Mouse (Mus musculus): Measurements from ENCODE around the gene Acsf3. TPM values are rescaled to one million over a fixed set of nuclear protein-coding genes. Genes with fewer than 3 reads are reported as not detected.

The Acsf3 gene
- polyA plus RNA-seq, 1 experiment from 2014 or later, result 15.4 TPM

DNA sequence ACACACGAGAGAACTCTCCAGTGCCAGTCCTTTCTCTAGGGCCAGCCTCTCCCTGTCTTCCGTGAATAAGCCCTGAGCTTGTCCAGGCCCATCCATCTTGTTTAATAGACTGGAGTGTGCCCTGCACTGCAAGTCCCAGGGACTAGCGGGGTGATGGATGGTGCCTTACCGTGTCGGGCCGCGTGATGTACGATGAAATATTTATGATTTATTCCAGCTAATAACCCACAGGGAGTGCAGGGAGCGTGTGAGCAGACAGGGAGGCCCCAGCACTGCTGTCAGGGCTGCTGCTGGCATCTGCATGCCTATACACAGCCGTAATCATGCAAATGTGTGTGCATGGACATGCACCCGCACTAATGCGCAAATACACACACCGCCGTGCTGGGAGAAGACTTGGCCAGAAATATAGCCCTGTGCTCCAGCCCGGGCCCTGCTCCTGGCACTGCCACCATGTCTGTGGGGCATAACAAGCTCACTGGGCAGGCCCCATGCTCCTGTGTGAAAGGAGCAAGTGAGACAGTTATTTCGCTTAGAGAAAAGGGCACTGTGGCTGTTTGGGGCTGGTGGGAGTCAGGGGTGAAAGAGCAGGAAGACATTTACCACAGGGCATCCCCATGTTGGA, 36.7 kb downstream of the Acsf3 start:
- ATAC-seq (ENCODE audit: insufficient read depth, low FRiP score, low TSS enrichment), result 0 out of 2 replicates have a peak, but pooled peaks have one; percentile 27
- Histone ChIP-seq H3K4me2 (ENCODE audit: low read depth) (no peak overlapping the region), H3K27me3 (ENCODE audit: control insufficient read depth, insufficient read depth, low read length) (no peaks in the 10 kb centered on the region), H3K9ac (ENCODE audit: low read length) (no peak overlapping the region), H3K9me3 (ENCODE audit: control insufficient read depth, low read length) (no peaks in the 10 kb centered on the region), H3K4me3 (ENCODE audit: low read depth, low read length) (no peak overlapping the region), H3K36me3 (ENCODE audit: control insufficient read depth, insufficient read depth, low read length) (no peaks in the 10 kb centered on the region; the same call in 1 of the 2 replicates), H3K27ac (ENCODE audit: low read depth, low read length) (0 out of 2 replicates have a peak overlapping the region, but pooled peaks have one; percentile 39), H3K4me1 (ENCODE audit: control insufficient read depth, insufficient read depth, low read length) (peaks cover 9% of the 10 kb centered on the region; the same call in 1 of the 2 replicates)
- peak; percentile 44 for DNase-seq (ENCODE audit: low spot score)
- WGBS, result 78% methylated on average over 16 of the region's 16 CpGs

DNA sequence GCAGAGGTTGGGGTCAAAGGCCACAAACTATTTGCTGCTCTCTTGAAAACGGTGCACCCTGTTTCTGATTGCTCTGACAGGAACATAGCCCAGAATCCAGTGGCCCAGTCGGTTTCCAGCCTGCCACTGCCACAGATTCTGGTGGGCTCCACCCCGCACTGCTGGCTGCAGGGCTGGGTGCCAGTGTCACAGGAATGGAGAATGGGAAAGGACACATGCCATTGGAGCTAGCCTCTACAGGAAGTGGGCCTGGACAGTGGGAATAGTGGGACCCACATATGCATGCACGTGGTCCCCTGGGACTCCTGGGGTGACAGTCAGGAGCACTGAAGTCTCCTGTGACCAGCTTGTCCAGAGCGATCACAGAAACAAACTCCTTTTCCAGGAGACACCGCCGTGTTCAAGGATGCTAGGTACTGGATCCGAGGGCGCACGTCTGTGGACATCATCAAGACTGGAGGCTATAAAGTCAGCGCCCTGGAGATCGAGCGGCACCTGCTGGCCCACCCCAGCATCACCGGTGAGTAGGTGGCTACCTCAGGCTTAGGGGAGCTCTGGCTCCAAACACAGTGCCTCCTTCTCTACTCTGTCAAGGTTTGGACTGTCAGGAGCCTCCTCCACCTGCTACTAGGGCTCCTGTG, 37.4 kb downstream of the Acsf3 start:
- Histone ChIP-seq H3K36me3 (ENCODE audit: control insufficient read depth, insufficient read depth, low read length) (no peaks in the 10 kb centered on the region; the same call in 1 of the 2 replicates), H3K9me3 (ENCODE audit: control insufficient read depth, low read length) (no peaks in the 10 kb centered on the region), H3K4me3 (ENCODE audit: low read depth, low read length) (no peak overlapping the region), H3K4me2 (ENCODE audit: low read depth) (no peak overlapping the region), H3K27me3 (ENCODE audit: control insufficient read depth, insufficient read depth, low read length) (no peaks in the 10 kb centered on the region), H3K4me1 (ENCODE audit: control insufficient read depth, insufficient read depth, low read length) (peaks cover 8% of the 10 kb centered on the region; the same call in 1 of the 2 replicates), H3K27ac (ENCODE audit: low read depth, low read length) (no peak overlapping the region), H3K9ac (ENCODE audit: low read length) (no peak overlapping the region)
- DNase-seq (ENCODE audit: low spot score) (no peak), ATAC-seq (ENCODE audit: insufficient read depth, low FRiP score, low TSS enrichment) (no peak)
- 70% methylated on average over 14 of the region's 14 CpGs for WGBS

DNA sequence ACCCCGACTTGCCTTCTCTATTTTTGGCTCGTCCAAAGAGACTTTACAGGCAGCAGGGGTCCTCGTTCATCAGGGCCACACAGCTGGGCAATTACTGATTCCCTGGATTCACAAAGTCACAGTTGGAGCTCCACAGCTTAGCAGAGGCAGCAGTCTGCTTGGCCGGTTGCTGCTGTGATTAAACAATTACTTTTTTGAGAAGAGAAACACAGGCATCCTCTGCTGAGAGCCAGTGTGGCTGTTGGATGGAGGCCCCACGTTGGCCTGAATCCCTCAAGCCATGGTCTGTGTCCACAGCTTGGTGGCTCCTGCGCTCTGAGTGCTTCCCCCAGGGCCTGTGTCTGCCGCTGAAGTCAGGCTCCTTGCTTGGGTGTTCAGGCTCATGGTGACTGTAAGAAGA, 39.3 kb downstream of the Acsf3 start:
- 22% methylated on average over 7 of the region's 7 CpGs for WGBS
- H3K27me3 ChIP-seq (ENCODE audit: control insufficient read depth, insufficient read depth, low read length), result no peaks in the 10 kb centered on the region
- DNase-seq (ENCODE audit: low spot score) (no peak), ATAC-seq (ENCODE audit: insufficient read depth, low FRiP score, low TSS enrichment) (no peak)
- no peak overlapping the region for H3K4me2 ChIP-seq (ENCODE audit: low read depth)
- H3K4me3 ChIP-seq (ENCODE audit: low read depth, low read length), result no peak overlapping the region
- H3K9ac ChIP-seq (ENCODE audit: low read length), result no peak overlapping the region
- H3K27ac ChIP-seq (ENCODE audit: low read depth, low read length), result no peak overlapping the region
- peaks cover 9% of the 10 kb centered on the region; the same call in 1 of the 2 replicates for H3K4me1 ChIP-seq (ENCODE audit: control insufficient read depth, insufficient read depth, low read length)
- H3K9me3 ChIP-seq (ENCODE audit: control insufficient read depth, low read length), result no peaks in the 10 kb centered on the region
- no peaks in the 10 kb centered on the region; the same call in 1 of the 2 replicates for H3K36me3 ChIP-seq (ENCODE audit: control insufficient read depth, insufficient read depth, low read length)

DNA sequence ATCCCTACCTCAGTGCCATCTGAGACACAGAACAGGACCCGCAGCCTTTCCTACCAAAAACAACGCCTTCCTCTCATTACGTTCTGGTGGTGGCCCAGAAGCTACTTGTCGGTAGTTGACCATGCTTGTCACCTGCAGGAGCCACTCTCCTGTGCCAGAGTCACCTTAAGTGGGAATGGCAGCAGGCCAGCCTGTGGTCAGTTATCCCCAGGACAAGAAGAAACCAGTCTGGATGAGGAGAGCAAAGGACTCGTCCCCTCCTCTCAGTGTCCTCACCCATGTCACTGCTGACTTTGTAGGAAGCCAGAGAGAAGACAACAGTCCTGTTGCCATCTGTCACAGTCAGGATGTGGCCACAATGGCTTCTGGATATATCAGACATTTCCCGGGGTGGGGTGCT, 41.7 kb downstream of the Acsf3 start:
- ATAC-seq (ENCODE audit: insufficient read depth, low FRiP score, low TSS enrichment), result no peak
- no peak for DNase-seq (ENCODE audit: low spot score)
- Histone ChIP-seq H3K4me1 (ENCODE audit: control insufficient read depth, insufficient read depth, low read length) (peaks cover 6% of the 10 kb centered on the region; the same call in 1 of the 2 replicates), H3K36me3 (ENCODE audit: control insufficient read depth, insufficient read depth, low read length) (no peaks in the 10 kb centered on the region; the same call in 1 of the 2 replicates), H3K9me3 (ENCODE audit: control insufficient read depth, low read length) (no peaks in the 10 kb centered on the region), H3K27me3 (ENCODE audit: control insufficient read depth, insufficient read depth, low read length) (no peaks in the 10 kb centered on the region), H3K27ac (ENCODE audit: low read depth, low read length) (no peak overlapping the region), H3K4me2 (ENCODE audit: low read depth) (no peak overlapping the region), H3K4me3 (ENCODE audit: low read depth, low read length) (no peak overlapping the region), H3K9ac (ENCODE audit: low read length) (no peak overlapping the region)
- WGBS, result 91% methylated on average over 6 of the region's 6 CpGs

DNA sequence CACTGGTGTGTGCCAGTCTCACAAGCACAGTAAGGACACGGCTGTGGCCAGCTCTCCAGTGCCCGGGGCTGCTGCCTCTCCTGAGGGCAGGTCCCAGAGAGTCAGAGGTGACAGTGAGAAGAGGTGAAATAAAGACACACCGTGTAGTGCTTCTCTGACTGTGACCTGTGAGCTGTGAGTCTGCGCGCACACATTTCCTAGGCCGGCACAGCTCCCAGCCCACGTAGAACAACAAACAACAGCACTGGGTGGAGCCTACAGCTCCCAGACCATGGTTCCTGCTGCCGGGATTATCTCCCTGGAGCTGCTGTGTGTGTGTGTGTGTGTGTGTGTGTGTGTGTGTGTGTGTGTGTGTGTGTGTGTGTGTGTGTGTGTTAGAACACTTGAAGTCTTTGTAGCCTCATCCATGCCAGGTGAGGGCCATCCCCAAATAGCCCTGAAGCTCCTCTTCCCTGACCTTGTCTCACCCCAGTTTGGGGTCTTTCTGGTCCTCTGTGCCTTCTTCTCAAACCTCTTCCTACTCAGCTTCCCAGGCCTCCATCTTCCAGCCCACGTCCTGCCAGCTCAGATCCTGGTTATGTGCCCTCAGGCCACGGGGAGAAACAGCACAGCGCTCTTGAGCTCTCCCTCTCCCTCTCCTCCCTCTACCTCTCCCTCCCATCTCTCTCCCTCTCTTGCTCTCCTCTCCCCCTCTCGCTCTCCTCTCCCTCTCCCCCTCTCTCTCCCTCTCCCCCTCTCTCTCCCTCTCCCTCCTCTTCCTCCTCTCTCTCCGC, 42.6 kb downstream of the Acsf3 start:
- DNase-seq (ENCODE audit: low spot score), result no peak
- Histone ChIP-seq H3K4me3 (ENCODE audit: low read depth, low read length) (no peak overlapping the region), H3K9ac (ENCODE audit: low read length) (no peak overlapping the region), H3K36me3 (ENCODE audit: control insufficient read depth, insufficient read depth, low read length) (no peaks in the 10 kb centered on the region; the same call in 1 of the 2 replicates), H3K9me3 (ENCODE audit: control insufficient read depth, low read length) (no peaks in the 10 kb centered on the region), H3K4me1 (ENCODE audit: control insufficient read depth, insufficient read depth, low read length) (peaks cover 2% of the 10 kb centered on the region; the same call in 1 of the 2 replicates), H3K4me2 (ENCODE audit: low read depth) (no peak overlapping the region), H3K27ac (ENCODE audit: low read depth, low read length) (no peak overlapping the region), H3K27me3 (ENCODE audit: control insufficient read depth, insufficient read depth, low read length) (no peaks in the 10 kb centered on the region)
- no peak for ATAC-seq (ENCODE audit: insufficient read depth, low FRiP score, low TSS enrichment)
- WGBS, result 53% methylated on average over 13 of the region's 13 CpGs

DNA sequence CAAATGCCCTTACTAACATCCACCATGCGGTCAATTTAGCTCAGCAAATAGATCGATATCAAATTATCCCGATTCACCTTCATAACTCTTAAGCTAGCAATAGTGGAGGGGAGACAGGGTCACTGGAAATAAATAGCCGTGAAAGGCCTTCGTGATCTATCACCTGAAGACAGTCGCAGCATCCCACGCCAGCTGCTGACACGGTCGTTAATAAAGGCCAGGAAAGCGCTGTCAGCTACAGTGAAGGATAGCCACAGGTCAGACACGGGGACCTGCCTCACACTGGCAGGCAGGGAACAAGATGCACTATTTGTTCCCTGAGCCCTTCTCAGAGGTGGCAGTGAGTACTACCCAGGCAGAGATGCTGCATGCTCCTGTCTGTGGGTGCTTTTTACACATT, 44.5 kb downstream of the Acsf3 start:
- H3K4me1 ChIP-seq (ENCODE audit: control insufficient read depth, insufficient read depth, low read length), result peaks cover 2% of the 10 kb centered on the region; the same call in 1 of the 2 replicates
- no peak overlapping the region for H3K4me3 ChIP-seq (ENCODE audit: low read depth, low read length)
- no peak for ATAC-seq (ENCODE audit: insufficient read depth, low FRiP score, low TSS enrichment)
- H3K4me2 ChIP-seq (ENCODE audit: low read depth), result no peak overlapping the region
- DNase-seq (ENCODE audit: low spot score), result no peak
- H3K27ac ChIP-seq (ENCODE audit: low read depth, low read length), result no peak overlapping the region
- H3K27me3 ChIP-seq (ENCODE audit: control insufficient read depth, insufficient read depth, low read length), result no peaks in the 10 kb centered on the region
- H3K9ac ChIP-seq (ENCODE audit: low read length), result no peak overlapping the region
- WGBS, result 53% methylated on average over 11 of the region's 11 CpGs
- no peaks in the 10 kb centered on the region for H3K9me3 ChIP-seq (ENCODE audit: control insufficient read depth, low read length)
- H3K36me3 ChIP-seq (ENCODE audit: control insufficient read depth, insufficient read depth, low read length), result no peaks in the 10 kb centered on the region

DNA sequence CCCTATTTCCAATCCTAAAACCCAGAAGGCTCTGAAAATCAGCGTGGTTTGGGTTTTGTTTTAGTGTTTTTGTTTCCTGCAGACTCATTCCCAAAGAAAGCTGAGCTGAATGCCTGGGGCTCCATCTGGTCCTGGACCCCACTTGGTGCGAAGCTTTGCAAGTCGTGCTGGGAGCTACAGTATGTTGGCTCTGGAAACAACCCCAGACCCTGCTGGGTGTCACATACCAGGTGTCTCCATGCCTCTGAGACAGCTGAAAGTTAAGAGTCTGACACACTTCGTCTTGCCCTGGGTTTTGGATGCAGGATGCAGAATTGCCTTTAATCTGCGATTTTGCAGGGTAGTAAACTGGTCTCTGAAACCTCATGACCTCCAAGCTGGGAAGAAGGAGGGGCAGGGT, 49.3 kb downstream of the Acsf3 start:
- H3K36me3 ChIP-seq (ENCODE audit: control insufficient read depth, insufficient read depth, low read length), result no peaks in the 10 kb centered on the region
- no peak for DNase-seq (ENCODE audit: low spot score)
- no peak overlapping the region for H3K9ac ChIP-seq (ENCODE audit: low read length)
- no peaks in the 10 kb centered on the region for H3K27me3 ChIP-seq (ENCODE audit: control insufficient read depth, insufficient read depth, low read length)
- H3K9me3 ChIP-seq (ENCODE audit: control insufficient read depth, low read length), result no peaks in the 10 kb centered on the region
- no peak overlapping the region for H3K27ac ChIP-seq (ENCODE audit: low read depth, low read length)
- WGBS, result 37% methylated on average over 5 of the region's 5 CpGs
- H3K4me2 ChIP-seq (ENCODE audit: low read depth), result no peak overlapping the region
- peaks cover 4% of the 10 kb centered on the region; the same call in 1 of the 2 replicates for H3K4me1 ChIP-seq (ENCODE audit: control insufficient read depth, insufficient read depth, low read length)
- no peak overlapping the region for H3K4me3 ChIP-seq (ENCODE audit: low read depth, low read length)
- no peak for ATAC-seq (ENCODE audit: insufficient read depth, low FRiP score, low TSS enrichment)

DNA sequence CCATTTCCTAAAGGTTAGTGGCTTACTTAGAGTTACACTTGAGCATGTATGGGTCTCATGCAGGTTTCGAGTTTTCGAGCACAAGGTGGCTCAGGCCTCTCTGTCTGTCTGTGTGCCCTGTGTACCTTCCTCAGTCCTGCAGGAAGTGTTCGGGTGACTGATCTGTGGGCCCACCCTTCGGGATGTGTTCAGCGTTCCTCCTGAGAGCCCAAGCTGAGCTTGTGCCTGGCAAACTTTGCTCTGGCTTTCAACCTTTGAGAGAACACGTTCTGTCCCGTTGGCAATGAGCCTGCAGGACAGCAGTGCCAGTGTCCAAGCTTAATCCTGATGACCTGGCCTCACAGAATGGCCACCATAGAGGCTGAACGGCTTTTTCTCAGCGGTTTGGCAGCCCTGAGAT, 49.7 kb downstream of the Acsf3 start:
- Histone ChIP-seq H3K27ac (ENCODE audit: low read depth, low read length) (no peak overlapping the region), H3K4me1 (ENCODE audit: control insufficient read depth, insufficient read depth, low read length) (peaks cover 4% of the 10 kb centered on the region; the same call in 1 of the 2 replicates), H3K4me2 (ENCODE audit: low read depth) (no peak overlapping the region), H3K9ac (ENCODE audit: low read length) (no peak overlapping the region), H3K27me3 (ENCODE audit: control insufficient read depth, insufficient read depth, low read length) (no peaks in the 10 kb centered on the region), H3K4me3 (ENCODE audit: low read depth, low read length) (no peak overlapping the region), H3K36me3 (ENCODE audit: control insufficient read depth, insufficient read depth, low read length) (no peaks in the 10 kb centered on the region), H3K9me3 (ENCODE audit: control insufficient read depth, low read length) (no peaks in the 10 kb centered on the region)
- WGBS, result 81% methylated on average over 9 of the region's 9 CpGs
- DNase-seq (ENCODE audit: low spot score) (no peak), ATAC-seq (ENCODE audit: insufficient read depth, low FRiP score, low TSS enrichment) (no peak)

Measured in neural tube, embryonic 11.5 days (tissue).